Mouse (Mus musculus): Measurements from ENCODE around the gene Map3k13. TPM values are rescaled to one million over a fixed set of nuclear protein-coding genes. Genes with fewer than 3 reads are reported as not detected.

The Map3k13 gene
- polyA plus RNA-seq, 1 experiment from 2014 or later = 4.7 TPM

- H3K4me2 ChIP-seq (replicated peaks; ENCODE audit: low read depth) = peak overlapping the region; percentile 43
- peak overlapping the region; percentile 17; the same call in 1 of the 2 replicates for H3K4me3 ChIP-seq (ENCODE audit: low read depth, low read length)
- 49% methylated on average over 11 of the region's 11 CpGs for WGBS
- peak; percentile 31; the same call in 1 of the 2 replicates for ATAC-seq
- no peaks in the 10 kb centered on the region for H3K36me3 ChIP-seq (ENCODE audit: control insufficient read depth, insufficient read depth)
- no peak overlapping the region; the same call in 1 of the 2 replicates for H3K27ac ChIP-seq (ENCODE audit: low read depth, low read length)
- TF ChIP-seq CTCF (IDR thresholded peaks at IDR 0.05; ENCODE audit: low read depth) = peak; percentile 88
- no peaks in the 10 kb centered on the region for H3K27me3 ChIP-seq (replicated peaks; ENCODE audit: control insufficient read depth, insufficient read depth, low read length)
- no peak overlapping the region for H3K9ac ChIP-seq (ENCODE audit: low read depth, low read length)
- no peaks in the 10 kb centered on the region for H3K9me3 ChIP-seq (ENCODE audit: control insufficient read depth)
- H3K4me1 ChIP-seq (replicated peaks; ENCODE audit: control insufficient read depth, insufficient read depth, low read length) = peaks cover 5% of the 10 kb centered on the region; the same call in 1 of the 2 replicates
These were observed 20.9 kb downstream of the Map3k13 start for GRCm38 (mm10) chr16:21814861-21815668.

GRCm38 (mm10) chr16:21815669-21816010, 21.5 kb downstream of the Map3k13 start:
- Histone ChIP-seq H3K36me3 (ENCODE audit: control insufficient read depth, insufficient read depth) (no peaks in the 10 kb centered on the region), H3K9me3 (ENCODE audit: control insufficient read depth) (no peaks in the 10 kb centered on the region), H3K27ac (ENCODE audit: low read depth, low read length) (no peak overlapping the region; the same call in 1 of the 2 replicates), H3K4me1 (replicated peaks; ENCODE audit: control insufficient read depth, insufficient read depth, low read length) (peaks cover 5% of the 10 kb centered on the region; the same call in 1 of the 2 replicates), H3K4me2 (replicated peaks; ENCODE audit: low read depth) (no peak overlapping the region), H3K27me3 (replicated peaks; ENCODE audit: control insufficient read depth, insufficient read depth, low read length) (no peaks in the 10 kb centered on the region), H3K9ac (ENCODE audit: low read depth, low read length) (no peak overlapping the region), H3K4me3 (ENCODE audit: low read depth, low read length) (no peak overlapping the region)
- ATAC-seq = no peak
- 68% methylated on average over 7 of the region's 7 CpGs for WGBS
- TF ChIP-seq CTCF (IDR thresholded peaks at IDR 0.05; ENCODE audit: low read depth) = no peak

GRCm38 (mm10) chr16:21818132-21818531, 24.0 kb downstream of the Map3k13 start:
- Histone ChIP-seq H3K4me2 (replicated peaks; ENCODE audit: low read depth) (peak overlapping the region; percentile 30), H3K27me3 (replicated peaks; ENCODE audit: control insufficient read depth, insufficient read depth, low read length) (no peaks in the 10 kb centered on the region), H3K9ac (ENCODE audit: low read depth, low read length) (no peak overlapping the region), H3K27ac (ENCODE audit: low read depth, low read length) (peak overlapping the region; percentile 57; the same call in 1 of the 2 replicates), H3K4me3 (ENCODE audit: low read depth, low read length) (no peak overlapping the region), H3K36me3 (ENCODE audit: control insufficient read depth, insufficient read depth) (no peaks in the 10 kb centered on the region), H3K9me3 (ENCODE audit: control insufficient read depth) (no peaks in the 10 kb centered on the region), H3K4me1 (replicated peaks; ENCODE audit: control insufficient read depth, insufficient read depth, low read length) (peaks cover 5% of the 10 kb centered on the region; the same call in 1 of the 2 replicates)
- no peak for TF ChIP-seq CTCF (IDR thresholded peaks at IDR 0.05; ENCODE audit: low read depth)
- 23% methylated on average over 9 of the region's 9 CpGs for WGBS
- ATAC-seq = peak; percentile 73

- peak overlapping the region; percentile 30; the same call in 1 of the 2 replicates for H3K4me2 ChIP-seq (replicated peaks; ENCODE audit: low read depth)
- H3K27ac ChIP-seq (ENCODE audit: low read depth, low read length) = peak overlapping the region; percentile 57
- no peaks in the 10 kb centered on the region for H3K9me3 ChIP-seq (ENCODE audit: control insufficient read depth)
- no peak overlapping the region for H3K4me3 ChIP-seq (ENCODE audit: low read depth, low read length)
- peaks cover 5% of the 10 kb centered on the region; the same call in 1 of the 2 replicates for H3K4me1 ChIP-seq (replicated peaks; ENCODE audit: control insufficient read depth, insufficient read depth, low read length)
- H3K9ac ChIP-seq (ENCODE audit: low read depth, low read length) = no peak overlapping the region
- no peaks in the 10 kb centered on the region for H3K36me3 ChIP-seq (ENCODE audit: control insufficient read depth, insufficient read depth)
- H3K27me3 ChIP-seq (replicated peaks; ENCODE audit: control insufficient read depth, insufficient read depth, low read length) = no peaks in the 10 kb centered on the region
- 23% methylated on average over 8 of the region's 8 CpGs for WGBS
- TF ChIP-seq CTCF (IDR thresholded peaks at IDR 0.05; ENCODE audit: low read depth) = no peak
- ATAC-seq = peak; percentile 86
These were observed 24.5 kb downstream of the Map3k13 start for GRCm38 (mm10) chr16:21818629-21819028.

GRCm38 (mm10) chr16:21825612-21826031, 31.5 kb downstream of the Map3k13 start:
- Histone ChIP-seq H3K4me1 (replicated peaks; ENCODE audit: control insufficient read depth, insufficient read depth, low read length) (no peaks in the 10 kb centered on the region), H3K36me3 (ENCODE audit: control insufficient read depth, insufficient read depth) (no peaks in the 10 kb centered on the region), H3K27ac (ENCODE audit: low read depth, low read length) (peak overlapping the region; percentile 81), H3K4me3 (ENCODE audit: low read depth, low read length) (peak overlapping the region; percentile 38), H3K4me2 (replicated peaks; ENCODE audit: low read depth) (peak overlapping the region; percentile 11; the same call in 1 of the 2 replicates), H3K9ac (ENCODE audit: low read depth, low read length) (no peak overlapping the region), H3K27me3 (replicated peaks; ENCODE audit: control insufficient read depth, insufficient read depth, low read length) (no peaks in the 10 kb centered on the region), H3K9me3 (ENCODE audit: control insufficient read depth) (no peaks in the 10 kb centered on the region)
- TF ChIP-seq CTCF (IDR thresholded peaks at IDR 0.05; ENCODE audit: low read depth) = 0 out of 2 replicates have a peak, but pooled peaks have one; percentile 25
- peak; percentile 83 for ATAC-seq
- WGBS = 25% methylated on average over 9 of the region's 9 CpGs

GRCm38 (mm10) chr16:21827153-21827552, 33.0 kb downstream of the Map3k13 start:
- TF ChIP-seq CTCF (IDR thresholded peaks at IDR 0.05; ENCODE audit: low read depth) = no peak
- no peaks in the 10 kb centered on the region for H3K27me3 ChIP-seq (replicated peaks; ENCODE audit: control insufficient read depth, insufficient read depth, low read length)
- no peaks in the 10 kb centered on the region for H3K9me3 ChIP-seq (ENCODE audit: control insufficient read depth)
- peak overlapping the region; percentile 60 for H3K27ac ChIP-seq (ENCODE audit: low read depth, low read length)
- peak overlapping the region; percentile 57 for H3K4me2 ChIP-seq (replicated peaks; ENCODE audit: low read depth)
- peak overlapping the region; percentile 38 for H3K4me3 ChIP-seq (ENCODE audit: low read depth, low read length)
- ATAC-seq = no peak
- H3K36me3 ChIP-seq (ENCODE audit: control insufficient read depth, insufficient read depth) = no peaks in the 10 kb centered on the region
- 14% methylated on average over 4 of the region's 4 CpGs for WGBS
- no peaks in the 10 kb centered on the region; the same call in 1 of the 2 replicates for H3K4me1 ChIP-seq (replicated peaks; ENCODE audit: control insufficient read depth, insufficient read depth, low read length)
- no peak overlapping the region for H3K9ac ChIP-seq (ENCODE audit: low read depth, low read length)
